Mouse (Mus musculus): Measurements from ENCODE around the gene Cttn. TPM values are rescaled to one million over a fixed set of nuclear protein-coding genes. Genes with fewer than 3 reads are reported as not detected.
A peak's percentile ranks its signal among the peaks of the same experiment; 100 is the strongest.

Cttn gene
- polyA plus RNA-seq, 1 experiment from 2014 or later = 170 TPM

- no peak overlapping the region for H3K4me3 ChIP-seq (ENCODE audit: low read depth, low read length)
- 73% methylated on average over 4 of the region's 4 CpGs for WGBS
- DNase-seq (no peak), ATAC-seq (ENCODE audit: insufficient read depth) (no peak)
- H3K4me1 ChIP-seq (ENCODE audit: insufficient read depth) = no peaks in the 10 kb centered on the region
- no peaks in the 10 kb centered on the region for H3K27me3 ChIP-seq (ENCODE audit: insufficient read depth, low read length)
- H3K9ac ChIP-seq = no peak overlapping the region
- H3K36me3 ChIP-seq (ENCODE audit: insufficient read depth) = no peaks in the 10 kb centered on the region
- no peak for TF ChIP-seq CTCF (IDR thresholded peaks at IDR 0.05; ENCODE audit: low read depth)
- H3K4me2 ChIP-seq = no peak overlapping the region
- no peaks in the 10 kb centered on the region for H3K9me3 ChIP-seq (ENCODE audit: low read depth, low read length)
- H3K27ac ChIP-seq (ENCODE audit: low read depth) = no peak overlapping the region
These were observed 68.3 kb downstream of the Cttn start for GRCm38 (mm10) chr7:144402492-144402891.

GRCm38 (mm10) chr7:144391727-144392126 is 79.1 kb downstream of the Cttn start:
- H3K36me3 ChIP-seq (ENCODE audit: insufficient read depth) = no peaks in the 10 kb centered on the region
- H3K4me1 ChIP-seq (ENCODE audit: insufficient read depth) = no peaks in the 10 kb centered on the region
- no peak for TF ChIP-seq CTCF (IDR thresholded peaks at IDR 0.05; ENCODE audit: low read depth)
- no peaks in the 10 kb centered on the region for H3K27me3 ChIP-seq (ENCODE audit: insufficient read depth, low read length)
- no peak for DNase-seq
- H3K4me3 ChIP-seq (ENCODE audit: low read depth, low read length) = no peak overlapping the region
- WGBS = 81% methylated on average over 6 of the region's 6 CpGs
- no peak overlapping the region for H3K4me2 ChIP-seq
- no peak overlapping the region for H3K27ac ChIP-seq (ENCODE audit: low read depth)
- H3K9me3 ChIP-seq (ENCODE audit: low read depth, low read length) = no peaks in the 10 kb centered on the region
- H3K9ac ChIP-seq = no peak overlapping the region
- ATAC-seq (ENCODE audit: insufficient read depth) = no peak

GRCm38 (mm10) chr7:144390676-144391075 is 80.1 kb downstream of the Cttn start:
- H3K9ac ChIP-seq = no peak overlapping the region
- TF ChIP-seq CTCF (IDR thresholded peaks at IDR 0.05; ENCODE audit: low read depth) = no peak
- H3K4me2 ChIP-seq = no peak overlapping the region
- no peak overlapping the region for H3K27ac ChIP-seq (ENCODE audit: low read depth)
- no peaks in the 10 kb centered on the region for H3K36me3 ChIP-seq (ENCODE audit: insufficient read depth)
- H3K9me3 ChIP-seq (ENCODE audit: low read depth, low read length) = no peaks in the 10 kb centered on the region
- H3K4me1 ChIP-seq (ENCODE audit: insufficient read depth) = no peaks in the 10 kb centered on the region
- 60% methylated on average over 8 of the region's 8 CpGs for WGBS
- DNase-seq (no peak), ATAC-seq (ENCODE audit: insufficient read depth) (no peak)
- no peak overlapping the region for H3K4me3 ChIP-seq (ENCODE audit: low read depth, low read length)
- no peaks in the 10 kb centered on the region for H3K27me3 ChIP-seq (ENCODE audit: insufficient read depth, low read length)

- ATAC-seq (ENCODE audit: insufficient read depth) (no peak), DNase-seq (no peak)
- Histone ChIP-seq H3K9me3 (ENCODE audit: low read depth, low read length) (no peaks in the 10 kb centered on the region), H3K4me3 (ENCODE audit: low read depth, low read length) (no peak overlapping the region), H3K9ac (no peak overlapping the region), H3K4me2 (no peak overlapping the region), H3K27ac (ENCODE audit: low read depth) (no peak overlapping the region), H3K36me3 (ENCODE audit: insufficient read depth) (no peaks in the 10 kb centered on the region), H3K4me1 (ENCODE audit: insufficient read depth) (no peaks in the 10 kb centered on the region), H3K27me3 (ENCODE audit: insufficient read depth, low read length) (no peaks in the 10 kb centered on the region)
- 80% methylated on average over 2 of the region's 2 CpGs for whole genome bisulfite sequencing
- no peak for TF ChIP-seq CTCF (IDR thresholded peaks at IDR 0.05; ENCODE audit: low read depth)
These were observed 81.1 kb downstream of the Cttn start for GRCm38 (mm10) chr7:144389704-144390103.

- no peak for DNase-seq
- Histone ChIP-seq H3K4me2 (no peak overlapping the region), H3K36me3 (ENCODE audit: insufficient read depth) (no peaks in the 10 kb centered on the region), H3K27ac (ENCODE audit: low read depth) (no peak overlapping the region), H3K27me3 (ENCODE audit: insufficient read depth, low read length) (no peaks in the 10 kb centered on the region), H3K9me3 (ENCODE audit: low read depth, low read length) (no peaks in the 10 kb centered on the region), H3K4me1 (ENCODE audit: insufficient read depth) (no peaks in the 10 kb centered on the region), H3K4me3 (ENCODE audit: low read depth, low read length) (no peak overlapping the region), H3K9ac (no peak overlapping the region)
- ATAC-seq (ENCODE audit: insufficient read depth) = no peak
- TF ChIP-seq CTCF (IDR thresholded peaks at IDR 0.05; ENCODE audit: low read depth) = peak; percentile 9; the same call in 1 of the 2 replicates
- WGBS = 89% methylated on average over 6 of the region's 6 CpGs
These were observed 83.3 kb downstream of the Cttn start for GRCm38 (mm10) chr7:144387537-144387936.

Other genes with a start within 250 kb of the Cttn start
- gene Ppfia1, start 82.7 kb upstream of the Cttn start, polyA plus RNA-seq (2014; fragmentation: Nextera tagmentation; extraction: Ambion mirVana) = 42.7 and 47.6 TPM in 2 replicates
- gene Fadd, start 111.5 kb upstream of the Cttn start, polyA plus RNA-seq (2014; fragmentation: Nextera tagmentation; extraction: Ambion mirVana) = 12.8 and 13.4 TPM in 2 replicates

All from lung, embryonic 14.5 days (tissue).